Mouse (Mus musculus): Measurements from ENCODE around the gene Nek9.
A peak's percentile ranks its signal among the peaks of the same experiment; 100 is the strongest.
"Not testable (repeated sequence)": the region's sequence is repeated elsewhere in the genome, so short reads cannot be mapped to it uniquely, and the experiment has no call there.

The Nek9 gene

DNA sequence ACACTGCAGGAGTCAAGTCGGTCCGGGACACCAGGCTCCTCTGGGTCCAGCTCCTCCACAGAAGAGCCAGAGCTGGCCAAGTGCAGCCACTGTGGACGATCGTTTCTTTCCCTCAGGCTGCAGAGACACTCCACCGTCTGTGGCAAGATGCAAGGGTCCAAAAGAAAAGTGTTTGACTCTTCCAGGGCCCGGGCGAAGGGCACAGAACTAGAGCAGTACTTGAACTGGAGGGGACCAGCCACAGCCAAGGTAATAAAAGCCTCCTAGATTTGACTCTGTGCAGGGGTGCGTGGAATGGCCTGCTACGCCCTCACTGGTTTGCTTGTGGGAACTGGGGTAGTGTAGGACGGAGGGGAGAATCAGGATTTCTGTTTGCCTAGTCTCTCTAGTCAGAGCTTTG lies 48.5 kb downstream of the Nek9 start:
- DNase-seq (ENCODE audit: low read depth, low spot score), result no peak

- DNase-seq (ENCODE audit: low read depth, low spot score), result no peak
Observed at GRCm38 (mm10) chr12:85289157-85290000, 49.8 kb downstream of the Nek9 start.

- peak; percentile 95 for DNase-seq (ENCODE audit: low read depth, low spot score)
Observed at GRCm38 (mm10) chr12:85288486-85289156, 50.5 kb downstream of the Nek9 start, which contains the start of gene Zc2hc1c. Zc2hc1c (plus strand) TSS chr12:85288591.

DNA sequence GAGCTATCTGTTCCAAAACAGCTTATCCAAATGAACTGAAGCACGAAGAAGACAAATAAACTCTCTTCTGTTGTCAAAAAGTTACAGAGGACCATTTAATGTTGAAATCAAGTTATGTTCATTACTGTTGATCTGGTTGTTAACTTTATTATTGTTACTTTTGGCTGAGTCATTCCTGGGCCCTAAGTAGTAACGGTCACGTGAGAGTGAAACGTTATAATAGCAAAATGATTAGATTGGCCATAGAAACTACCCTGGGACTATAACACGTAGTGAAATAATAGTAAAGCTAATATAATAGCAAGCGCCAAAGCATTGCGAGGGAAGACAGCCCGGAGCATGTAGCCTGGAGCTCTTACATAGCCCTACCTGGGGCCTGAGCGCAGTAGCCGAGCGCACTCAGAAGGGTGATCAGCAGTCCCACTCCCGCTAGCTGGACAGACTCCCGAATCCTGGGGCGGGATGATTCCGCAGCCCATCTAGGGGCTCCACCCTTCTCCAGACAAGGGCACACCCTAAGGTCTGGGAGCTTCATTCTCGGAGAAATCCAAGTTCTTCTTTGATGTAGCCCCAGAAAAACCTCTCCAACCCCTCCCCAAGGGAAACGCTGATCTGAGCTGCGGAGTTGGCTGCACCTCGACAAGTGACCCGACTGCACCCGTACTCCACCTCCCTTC lies 51.2 kb downstream of the Nek9 start, which contains the start of gene Acyp1:
Acyp1 (minus strand) TSS at position 630 of the 677 bp plus-strand sequence.
- DNase-seq (ENCODE audit: low read depth, low spot score), result no peak

DNA sequence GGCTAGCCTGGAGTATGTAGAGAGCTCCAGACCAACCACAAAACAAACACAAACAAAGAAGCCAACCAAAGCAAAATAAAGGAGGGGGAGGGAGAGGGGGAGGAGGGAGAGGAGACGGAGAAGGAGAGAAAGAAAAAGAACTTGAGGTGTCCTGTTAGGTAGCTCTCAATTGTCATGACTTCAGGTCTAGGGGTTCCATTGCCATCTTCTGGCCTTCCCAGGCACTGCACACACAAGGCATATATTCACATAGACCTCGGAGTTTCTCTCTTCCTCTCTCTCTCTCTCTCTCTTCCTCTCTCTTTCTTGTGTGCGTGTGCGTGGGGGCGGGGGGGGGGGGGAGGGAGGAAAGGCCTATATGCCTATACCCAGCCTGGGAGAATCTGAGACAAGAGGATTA lies 52.2 kb downstream of the Nek9 start:
- no peak for DNase-seq (ENCODE audit: low read depth, low spot score)

DNA sequence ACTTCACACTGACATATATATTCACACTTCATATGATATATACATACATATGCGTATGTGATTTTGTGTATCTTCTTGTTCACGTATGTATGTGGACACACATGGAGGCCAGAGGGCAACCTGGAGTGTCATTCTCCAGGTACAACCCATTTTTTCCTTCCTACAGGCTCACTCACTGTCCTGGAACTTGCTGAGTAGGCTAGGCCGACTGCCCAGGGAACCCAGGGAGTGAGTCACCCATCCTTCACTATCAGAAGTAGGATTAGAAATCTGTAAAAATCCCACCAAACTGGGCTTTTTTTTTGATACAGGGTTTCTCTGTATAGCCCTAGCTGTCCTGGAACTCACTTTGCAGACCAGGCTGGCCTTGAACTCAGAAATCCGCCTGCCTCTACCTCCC lies 54.2 kb downstream of the Nek9 start:
- DNase-seq (ENCODE audit: low read depth, low spot score), result no peak

DNA sequence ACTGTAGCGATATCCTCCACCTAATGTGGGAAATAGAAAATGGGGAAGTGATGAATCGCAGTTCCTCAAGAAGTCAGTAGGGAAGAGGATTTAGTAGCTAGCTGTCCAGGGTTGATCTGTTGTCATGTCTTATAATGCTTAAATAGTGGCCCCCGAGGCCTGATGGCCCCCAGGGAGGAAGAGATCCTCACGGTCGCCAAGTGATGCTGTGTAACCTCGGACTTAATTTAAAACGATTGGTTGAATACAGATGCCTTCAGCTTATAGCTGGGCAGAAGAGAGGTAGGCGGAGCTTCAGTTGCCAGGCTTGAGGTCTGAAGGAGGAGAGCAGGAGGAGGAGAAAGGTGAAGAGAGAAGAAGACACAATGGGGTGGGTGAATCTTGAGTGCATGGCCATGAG lies 54.8 kb downstream of the Nek9 start:
- no peak for DNase-seq (ENCODE audit: low read depth, low spot score)

DNA sequence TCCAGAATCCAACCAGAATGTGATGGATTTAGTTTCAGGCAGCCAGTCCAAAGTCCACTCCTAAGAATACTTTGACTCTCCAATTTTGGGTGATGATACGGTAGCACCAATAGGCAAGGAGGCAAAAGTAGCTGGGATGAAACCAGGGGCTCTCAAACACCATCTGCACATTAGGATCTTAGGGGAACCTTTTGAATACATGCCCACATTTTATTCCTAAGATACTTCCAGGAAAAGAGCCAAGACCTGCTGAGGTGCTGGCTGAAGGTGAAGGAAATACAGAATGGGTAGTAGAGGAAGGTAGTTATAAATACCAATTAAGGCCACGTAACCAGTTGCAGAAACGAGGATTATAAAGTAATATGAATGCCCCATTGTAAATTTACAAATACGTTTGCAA lies 57.4 kb downstream of the Nek9 start:
- DNase-seq (ENCODE audit: low read depth, low spot score), result not testable (repeated sequence)

GRCm38 (mm10) chr12:85280845-85281651 lies 58.1 kb downstream of the Nek9 start:
- no peak for DNase-seq (ENCODE audit: low read depth, low spot score)

DNA sequence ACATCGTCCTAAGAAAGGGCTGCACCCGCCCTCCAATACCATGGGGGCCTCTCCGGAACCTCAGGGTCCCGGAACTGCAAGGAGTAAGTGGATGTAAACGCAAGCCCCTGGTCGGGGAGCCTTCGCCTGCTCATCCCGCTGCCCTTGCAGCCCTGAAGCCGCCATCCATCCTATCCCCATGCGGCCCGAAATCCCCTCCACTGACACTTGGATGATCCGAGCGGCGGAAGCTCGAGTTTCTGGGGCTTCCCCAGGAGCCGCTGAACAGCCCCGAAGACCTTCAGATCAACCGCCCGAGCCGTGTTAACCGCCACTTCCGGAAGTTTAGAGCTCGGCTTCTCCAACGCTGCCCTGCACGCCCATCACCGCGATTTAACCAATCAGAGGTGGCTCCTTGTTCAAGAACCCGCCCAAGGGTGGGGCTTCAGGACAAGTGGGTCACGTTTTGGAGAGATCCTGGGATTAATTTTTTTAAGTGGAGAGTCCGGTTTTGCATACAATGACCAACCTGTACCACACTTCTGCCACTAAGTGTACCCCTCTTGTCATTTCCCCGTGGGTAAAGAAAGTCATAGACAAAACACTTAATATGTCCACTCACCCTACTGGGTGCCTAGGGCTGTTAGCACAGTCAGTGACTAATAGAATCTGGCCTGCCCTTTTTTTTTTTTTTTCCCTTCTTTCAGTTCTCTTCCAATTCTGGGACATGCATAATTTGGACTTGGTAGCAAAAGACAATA lies 58.9 kb downstream of the Nek9 start:
- peak; percentile 97 for DNase-seq (ENCODE audit: low read depth, low spot score)

DNA sequence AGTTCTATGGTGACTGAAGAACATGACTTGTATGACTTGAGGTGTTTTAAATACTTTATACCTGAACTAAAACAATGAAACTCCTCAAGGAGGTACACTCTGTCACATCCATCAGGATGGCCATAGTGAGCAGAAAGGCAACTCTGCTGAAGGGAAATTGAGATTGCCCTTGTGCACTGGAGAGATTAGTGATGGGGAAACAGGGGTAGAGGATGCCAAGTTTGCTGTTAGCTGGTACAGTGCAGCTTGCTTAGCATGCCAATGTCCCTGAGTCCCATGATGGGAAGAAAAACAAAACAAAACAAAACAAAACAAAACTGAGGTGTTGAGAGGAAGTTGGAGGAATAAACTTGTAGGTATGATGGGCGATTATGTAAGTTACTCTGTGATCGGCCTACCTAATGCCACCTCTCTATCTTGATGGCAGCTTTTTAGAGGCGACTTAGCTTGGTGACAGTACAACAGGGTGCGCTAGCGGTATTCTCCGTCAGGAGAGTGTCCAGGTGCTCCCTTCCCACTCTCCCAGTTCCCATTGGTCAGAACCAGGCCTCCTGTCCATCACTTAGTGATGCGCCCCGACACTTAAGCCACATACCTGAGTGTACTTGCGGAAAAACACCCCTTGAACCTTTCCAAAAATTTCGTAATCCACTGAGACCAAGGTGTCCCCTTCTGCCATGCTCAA lies 59.6 kb downstream of the Nek9 start:
- no peak for DNase-seq (ENCODE audit: low read depth, low spot score)

- no peak for DNase-seq (ENCODE audit: low read depth, low spot score)
Observed at GRCm38 (mm10) chr12:85278919-85279318, 60.2 kb downstream of the Nek9 start.

DNA sequence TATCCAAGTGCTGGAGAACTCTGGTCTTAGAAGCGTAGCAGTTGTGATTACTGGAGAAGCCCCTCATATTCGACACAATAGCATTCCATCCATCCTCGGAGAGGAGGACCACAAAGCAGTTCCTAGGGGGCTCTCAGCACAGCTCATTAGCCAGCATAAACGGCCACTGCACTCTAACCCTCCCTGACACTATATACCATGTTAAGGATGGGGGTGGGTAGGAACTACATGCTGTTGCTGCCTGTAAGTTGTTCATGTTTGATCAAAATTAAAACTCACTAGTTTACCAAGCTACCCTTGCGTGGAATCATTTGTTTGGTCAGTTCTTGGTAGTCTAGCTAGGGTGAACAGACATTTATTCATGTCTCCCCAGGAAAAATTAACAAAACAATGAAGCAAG lies 62.9 kb downstream of the Nek9 start:
- no peak for DNase-seq (ENCODE audit: low read depth, low spot score)

GRCm38 (mm10) chr12:85273508-85273907 lies 65.7 kb downstream of the Nek9 start:
- DNase-seq (ENCODE audit: low read depth, low spot score), result no peak

- no peak for DNase-seq (ENCODE audit: low read depth, low spot score)
Observed at GRCm38 (mm10) chr12:85271843-85272206, 67.3 kb downstream of the Nek9 start.

DNA sequence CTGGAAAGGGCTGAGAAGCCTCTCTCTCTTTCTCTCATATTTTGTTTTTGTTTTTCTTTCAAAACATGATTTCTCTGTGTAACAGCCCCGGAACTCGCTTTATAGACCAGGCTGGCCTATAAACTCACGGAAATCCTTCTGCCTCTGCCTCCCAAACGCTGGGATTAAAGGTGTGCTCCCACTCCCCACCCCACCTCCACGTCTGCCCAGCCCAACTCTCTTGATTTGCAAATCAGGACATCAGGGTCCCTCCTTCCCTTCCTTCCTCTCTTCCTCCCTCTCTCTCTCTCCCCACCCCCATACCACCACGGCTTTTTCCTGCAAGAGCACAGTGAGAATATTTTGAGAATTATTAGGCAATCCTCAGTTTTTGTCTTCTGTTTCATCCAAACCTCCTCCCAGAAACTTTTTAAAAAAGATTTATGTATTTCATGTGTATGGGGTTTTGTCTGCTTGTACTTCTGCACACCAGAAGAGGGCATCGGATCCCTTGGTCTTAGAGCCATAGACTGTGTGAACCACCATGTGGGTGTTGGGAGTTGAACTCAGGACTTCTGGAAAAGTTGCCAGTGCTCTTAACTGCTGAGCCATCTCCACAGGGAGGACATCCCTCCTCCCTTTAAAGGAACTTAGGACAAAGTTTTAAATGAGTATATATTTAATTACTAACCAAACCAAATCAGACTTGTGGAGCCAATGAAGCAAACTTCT lies 67.9 kb downstream of the Nek9 start:
- DNase-seq (ENCODE audit: low read depth, low spot score), result no peak

DNA sequence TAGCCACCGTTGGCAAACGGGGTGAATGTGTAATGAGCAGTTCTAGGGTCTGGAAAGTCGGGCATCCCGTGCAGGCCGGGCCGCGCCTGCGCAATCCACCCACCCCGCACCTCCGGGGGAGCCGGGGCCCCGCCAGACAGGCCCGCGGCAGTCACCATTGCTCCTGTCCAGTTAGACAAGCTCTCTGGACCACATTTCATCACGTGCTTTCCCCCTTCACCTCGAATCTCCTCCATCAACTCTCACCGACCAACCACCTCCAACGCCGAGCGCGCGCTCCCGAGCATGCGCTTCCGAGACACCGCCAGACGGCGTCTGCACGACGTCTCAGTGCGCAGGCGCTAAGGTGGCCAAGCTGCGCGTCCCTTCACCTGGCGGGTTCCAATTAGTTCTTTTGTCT lies 68.8 kb downstream of the Nek9 start, which contains the start of gene Mlh3:
Mlh3 (minus strand) TSS at position 281 of the 400 bp plus-strand sequence.
- peak; percentile 89 for DNase-seq (ENCODE audit: low read depth, low spot score)

DNA sequence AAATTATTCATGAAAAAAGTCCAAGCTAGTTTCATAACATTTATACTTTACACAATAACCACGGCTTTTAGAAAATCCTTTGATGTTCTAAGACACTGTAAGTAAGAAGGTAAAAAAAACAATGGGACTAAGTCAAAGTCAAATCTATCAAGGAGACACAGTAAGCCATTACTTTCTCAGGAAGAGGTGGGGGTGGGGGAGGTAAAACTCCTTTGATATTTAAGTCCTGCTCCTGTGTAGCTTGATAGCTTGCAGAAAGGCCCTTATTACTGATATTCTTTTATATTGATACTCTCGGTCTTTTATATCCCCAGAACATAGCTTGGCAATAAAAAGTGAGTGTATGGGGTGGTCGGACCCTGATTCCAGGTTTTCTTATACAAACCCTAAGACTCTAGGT lies 69.3 kb downstream of the Nek9 start:
- no peak for DNase-seq (ENCODE audit: low read depth, low spot score)

- DNase-seq (ENCODE audit: low read depth, low spot score), result no peak
Observed at GRCm38 (mm10) chr12:85266248-85266647, 72.9 kb downstream of the Nek9 start.

- DNase-seq (ENCODE audit: low read depth, low spot score), result peak; percentile 66
Observed at GRCm38 (mm10) chr12:85264940-85265339, 74.2 kb downstream of the Nek9 start.
